Mouse (Mus musculus) embryonic facial prominence, embryonic 11.5 days (tissue): ENCODE measurements around the gene Cyren. TPM values are rescaled to one million over a fixed set of nuclear protein-coding genes. Genes with fewer than 3 reads are reported as not detected.

Experiments used
- ATAC-seq: fragments of 200-750 bp; cut with Nextera tagmentation; replicated peaks from 2 replicates; pipeline ENCODE4 v1.8.0; 2017; ENCODE audit warnings: low read depth; ENCODE audit not compliant: insufficient number of reproducible peaks, low FRiP score, low TSS enrichment
- DNase-seq: peaks from one replicate; pipeline ENCODE4 v3.0.0-alpha.2; 2015; ENCODE audit warnings: low spot score
- H3K27ac ChIP-seq: fragments of 300-500 bp; sonication (generic); replicated peaks from 2 replicates; pipeline ENCODE4 v1.5.1; 2014; ENCODE audit warnings: mild to moderate bottlenecking, low read depth, low read length, control low read depth
- H3K27me3 ChIP-seq: fragments of 300-500 bp; sonication (generic); 2 replicates; pipeline ENCODE4 v1.6.1; 2014; ENCODE audit warnings: mild to moderate bottlenecking, low read length, moderate library complexity, mixed read lengths; ENCODE audit not compliant: control insufficient read depth, insufficient read depth
- H3K36me3 ChIP-seq: fragments of 300-500 bp; sonication (generic); replicated peaks from 2 replicates; pipeline ENCODE4 v1.6.1; 2014; ENCODE audit warnings: low read depth, mild to moderate bottlenecking, low read length, moderate library complexity, mixed read lengths; ENCODE audit not compliant: control insufficient read depth, insufficient read depth
- H3K4me1 ChIP-seq: fragments of 300-500 bp; sonication (generic); 2 replicates; pipeline ENCODE4 v1.6.1; 2014; ENCODE audit warnings: low read length, mixed read lengths; ENCODE audit not compliant: control insufficient read depth, insufficient read depth
- H3K4me2 ChIP-seq: fragments of 300-500 bp; sonication (generic); 2 replicates; pipeline ENCODE4 v1.6.1; 2014; ENCODE audit warnings: low read depth, mild to moderate bottlenecking, control low read depth, low read length, moderate library complexity
- H3K4me3 ChIP-seq: fragments of 300-500 bp; sonication (generic); 2 replicates; pipeline ENCODE4 v1.5.1; 2014; ENCODE audit warnings: low read depth, low read length, control low read depth
- H3K9ac ChIP-seq: fragments of 300-500 bp; sonication (generic); replicated peaks from 2 replicates; pipeline ENCODE4 v1.6.1; 2014; ENCODE audit warnings: mild to moderate bottlenecking, control low read depth, low read length
- H3K9me3 ChIP-seq: fragments of 300-500 bp; sonication (generic); replicated peaks from 2 replicates; pipeline ENCODE4 v1.6.1; 2016; ENCODE audit warnings: mild to moderate bottlenecking, low read length, inconsistent platforms, mixed read lengths; ENCODE audit not compliant: control insufficient read depth
- WGBS: fragments of 180-500 bp; shearing (Covaris S2); extraction: QIAGEN DNeasy Blood & Tissue Kit; methylation state at CpG from one replicate; pipeline ENCODE4 v1.1.7; 2014; 5-methylcytosine and 5-hydroxymethylcytosine counted together
- polyA plus RNA-seq: library from polyadenylated mRNA; unstranded; fragments of >200 nt; fragmentation: Nextera tagmentation; extraction: Ambion mirVana; gene quantifications from 2 replicates; pipeline ENCODE4 v1.2.1, GENCODE M21; 2014

Cyren gene
- polyA plus RNA-seq, 1 experiment from 2014 or later, result 10.9 TPM

DNA sequence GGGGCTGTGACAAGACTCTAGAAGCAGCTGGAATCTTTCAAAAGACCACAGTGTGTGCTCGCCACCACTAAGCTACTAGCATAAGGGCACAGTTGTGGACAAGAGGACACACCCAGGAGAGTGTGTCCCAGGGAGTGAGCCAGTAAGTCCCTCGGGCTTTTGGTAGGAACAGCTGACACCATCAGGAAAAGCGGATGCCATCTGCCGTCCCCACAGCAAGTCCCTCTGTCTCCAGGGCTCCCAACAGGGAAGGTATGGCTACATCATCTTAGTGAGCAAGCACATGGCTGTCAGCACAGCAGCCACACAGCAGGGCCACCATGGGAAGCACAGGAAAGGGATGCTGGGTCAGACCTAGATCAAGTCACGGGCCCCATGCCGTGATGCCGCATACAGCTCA, 17.7 kb upstream of the Cyren start:
- peaks cover 8% of the 10 kb centered on the region; the same call in 1 of the 2 replicates for H3K36me3 ChIP-seq
- no peak overlapping the region for H3K27ac ChIP-seq

DNA sequence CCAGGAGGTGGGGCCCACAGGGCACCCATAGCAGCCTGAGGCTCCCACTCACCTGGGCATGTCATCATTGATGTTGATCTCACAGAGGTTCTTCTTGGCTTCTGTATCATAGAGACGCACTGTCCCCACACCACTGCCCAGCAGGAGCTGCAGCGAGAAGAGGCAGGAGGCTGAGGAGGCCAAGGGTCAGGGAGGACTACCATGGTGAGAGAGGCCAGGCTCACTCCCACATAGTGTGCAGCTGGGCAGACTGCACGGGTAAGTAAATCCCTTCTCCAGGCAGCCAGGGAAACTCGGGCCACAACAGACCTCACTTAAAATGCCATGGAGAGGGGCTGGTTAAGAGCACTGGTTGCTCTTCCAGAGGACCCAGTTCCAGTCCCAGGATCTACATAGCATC, 11.3 kb upstream of the Cyren start:
- ATAC-seq, result no peak
- WGBS, result 73% methylated on average over 4 of the region's 4 CpGs
- no peak for DNase-seq
- H3K4me1 ChIP-seq, result no peaks in the 10 kb centered on the region
- H3K9me3 ChIP-seq, result no peaks in the 10 kb centered on the region
- no peaks in the 10 kb centered on the region for H3K27me3 ChIP-seq
- H3K9ac ChIP-seq, result no peak overlapping the region
- peaks cover 8% of the 10 kb centered on the region; the same call in 1 of the 2 replicates for H3K36me3 ChIP-seq
- no peak overlapping the region for H3K4me2 ChIP-seq
- H3K4me3 ChIP-seq, result no peak overlapping the region
- no peak overlapping the region for H3K27ac ChIP-seq

More for the DNA sequence above, 17.7 kb upstream of the Cyren start:
- no peaks in the 10 kb centered on the region for H3K9me3 ChIP-seq
- WGBS, result 84% methylated on average over 7 of the region's 7 CpGs
- H3K4me3 ChIP-seq, result no peak overlapping the region
- no peaks in the 10 kb centered on the region for H3K27me3 ChIP-seq
- no peak overlapping the region for H3K9ac ChIP-seq
- H3K4me2 ChIP-seq, result no peak overlapping the region
- ATAC-seq (0 out of 2 replicates have a peak, but pooled peaks have one; percentile 37), DNase-seq (no peak)
- no peaks in the 10 kb centered on the region for H3K4me1 ChIP-seq

DNA sequence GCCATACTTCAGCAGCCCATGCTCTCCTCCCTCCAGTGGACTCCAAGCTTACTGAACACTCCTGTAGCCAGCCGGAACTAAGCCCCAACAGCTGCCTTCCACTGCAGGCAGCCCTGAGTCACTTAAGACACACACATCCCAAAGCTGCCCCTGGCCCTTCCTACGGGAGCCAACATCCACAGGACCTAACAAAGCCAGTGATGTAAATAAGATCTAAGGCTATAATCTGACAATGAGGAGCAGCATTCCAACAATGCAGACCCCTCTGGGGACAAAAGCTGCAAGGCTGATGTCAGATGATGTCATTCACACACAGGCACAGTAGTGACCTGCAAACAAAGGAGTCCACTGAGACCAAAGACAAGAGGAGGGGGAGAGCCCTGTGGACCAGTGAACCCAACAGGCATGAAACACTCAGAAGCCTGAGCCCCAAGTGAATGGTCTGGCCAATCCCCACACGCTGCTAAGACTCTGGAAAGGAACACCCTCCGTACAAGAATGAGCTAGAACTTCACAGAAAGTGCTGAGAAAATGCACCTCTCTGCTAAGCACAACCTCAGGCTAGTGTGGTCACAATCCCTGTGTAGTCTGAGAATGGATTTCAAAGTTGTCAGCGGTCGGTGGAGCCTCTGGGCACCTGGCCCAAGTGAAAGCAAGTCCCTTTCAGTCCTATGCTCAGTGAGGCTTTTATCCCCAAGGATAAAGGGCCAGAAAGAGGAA, 9.4 kb upstream of the Cyren start:
- ATAC-seq (peak; percentile 77), DNase-seq (peak; percentile 15)
- H3K4me2 ChIP-seq, result no peak overlapping the region
- 66% methylated on average over 6 of the region's 6 CpGs for WGBS
- no peaks in the 10 kb centered on the region for H3K9me3 ChIP-seq
- no peak overlapping the region for H3K4me3 ChIP-seq
- no peaks in the 10 kb centered on the region for H3K27me3 ChIP-seq
- H3K4me1 ChIP-seq, result no peaks in the 10 kb centered on the region
- H3K9ac ChIP-seq, result no peak overlapping the region
- H3K36me3 ChIP-seq, result peaks cover 8% of the 10 kb centered on the region; the same call in 1 of the 2 replicates
- H3K27ac ChIP-seq, result no peak overlapping the region

GRCm38 (mm10) chr6:34884724-34885123, 6.9 kb upstream of the Cyren start:
- Histone ChIP-seq H3K9ac (no peak overlapping the region), H3K4me1 (no peaks in the 10 kb centered on the region), H3K9me3 (no peaks in the 10 kb centered on the region), H3K27me3 (no peaks in the 10 kb centered on the region), H3K36me3 (peaks cover 2% of the 10 kb centered on the region; the same call in 1 of the 2 replicates), H3K4me3 (no peak overlapping the region), H3K4me2 (no peak overlapping the region), H3K27ac (no peak overlapping the region)
- no peak for DNase-seq
- no peak for ATAC-seq
- WGBS, result 89% methylated on average over 7 of the region's 7 CpGs

DNA sequence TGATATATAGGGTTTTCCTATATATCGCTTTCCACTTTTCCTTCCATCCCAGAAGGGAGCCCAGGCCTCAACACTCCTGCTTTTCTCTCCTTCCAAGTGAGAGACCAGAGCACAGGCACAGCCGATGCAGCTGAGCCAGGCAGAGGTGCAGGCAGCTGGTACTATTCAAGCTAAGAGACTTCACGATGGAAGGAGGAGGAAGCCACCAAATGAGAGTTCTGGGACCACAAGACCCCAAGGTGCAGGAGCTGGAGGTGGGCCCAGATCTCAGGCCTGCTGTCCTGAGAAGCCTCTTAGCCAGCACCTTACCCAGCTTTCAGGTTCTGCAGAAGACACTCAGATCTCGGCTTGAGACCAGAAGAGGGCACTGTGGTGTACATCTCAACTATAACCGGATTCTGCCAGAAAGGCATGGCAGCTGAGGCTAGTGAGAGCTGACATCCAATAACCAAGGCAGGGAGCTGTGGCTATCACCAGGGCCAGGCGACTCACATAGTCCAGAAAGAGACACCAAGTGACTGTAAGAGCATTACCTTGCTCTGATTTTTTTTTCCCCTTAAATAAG, 2.1 kb upstream of the Cyren start:
- Histone ChIP-seq H3K9me3 (no peaks in the 10 kb centered on the region), H3K27ac (no peak overlapping the region), H3K4me1 (no peaks in the 10 kb centered on the region; the same call in 1 of the 2 replicates), H3K4me3 (no peak overlapping the region), H3K36me3 (0 out of 2 replicates have a peak, but pooled peaks cover 2% of the 10 kb centered on the region), H3K4me2 (no peak overlapping the region), H3K27me3 (no peaks in the 10 kb centered on the region), H3K9ac (no peak overlapping the region; the same call in 1 of the 2 replicates)
- ATAC-seq (no peak), DNase-seq (peak; percentile 37)
- WGBS, result 49% methylated on average over 6 of the region's 6 CpGs

DNA sequence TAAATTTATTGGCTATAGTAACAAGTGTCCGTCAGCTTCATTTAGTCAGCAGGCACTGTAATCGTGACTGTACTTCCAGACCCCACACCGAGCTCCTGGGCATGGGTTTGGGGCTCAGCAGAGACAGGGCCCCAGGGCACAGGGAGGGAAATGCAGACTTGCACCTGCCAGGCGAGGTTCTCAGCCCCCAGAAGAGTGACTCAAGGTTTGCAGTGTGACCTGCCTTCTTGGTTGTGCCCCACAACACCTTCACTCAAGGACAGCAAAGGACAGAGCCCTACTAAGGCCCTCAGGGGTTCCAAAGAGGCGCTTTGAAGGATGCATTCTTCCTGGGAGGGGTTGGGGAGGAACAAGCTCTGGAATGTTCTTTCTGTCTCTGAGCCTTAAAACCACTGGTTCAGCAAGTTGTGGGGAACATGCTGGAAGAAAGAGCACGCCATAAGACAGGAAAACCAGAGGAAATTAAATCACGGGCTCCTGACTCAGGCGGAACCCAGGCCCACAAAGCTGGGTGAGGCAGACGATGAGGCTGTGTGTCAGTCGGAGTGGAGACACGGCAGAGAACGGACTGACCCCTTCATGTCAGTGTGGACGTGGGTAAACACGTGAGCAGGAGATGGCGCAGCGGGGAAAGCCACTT, 1.4 kb upstream of the Cyren start:
- no peak for ATAC-seq
- Histone ChIP-seq H3K9ac (no peak overlapping the region), H3K36me3 (0 out of 2 replicates have a peak, but pooled peaks cover 2% of the 10 kb centered on the region), H3K4me1 (no peaks in the 10 kb centered on the region; the same call in 1 of the 2 replicates), H3K9me3 (no peaks in the 10 kb centered on the region), H3K4me3 (no peak overlapping the region), H3K27ac (no peak overlapping the region), H3K4me2 (no peak overlapping the region), H3K27me3 (no peaks in the 10 kb centered on the region)
- WGBS, result 83% methylated on average over 16 of the region's 16 CpGs
- no peak for DNase-seq

DNA sequence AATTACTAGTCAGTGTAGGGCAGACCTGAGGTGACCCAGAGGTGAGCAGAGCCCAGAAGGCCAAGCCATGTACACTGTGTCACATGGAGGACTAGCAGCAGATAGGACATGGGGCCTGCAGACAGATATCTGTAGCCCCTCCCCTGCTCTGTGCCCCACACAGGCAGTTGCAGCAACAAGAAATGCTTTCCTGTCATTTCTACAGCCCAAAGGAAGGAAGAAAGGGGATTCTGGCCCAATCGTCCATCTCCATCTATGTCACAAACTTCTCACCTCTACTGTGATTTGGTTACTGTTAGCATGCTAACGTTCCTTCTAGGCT, 1.1 kb downstream of the Cyren start:
- Histone ChIP-seq H3K9ac (peak overlapping the region; percentile 90), H3K36me3 (no peaks in the 10 kb centered on the region), H3K4me2 (peak overlapping the region; percentile 67), H3K9me3 (no peaks in the 10 kb centered on the region), H3K4me3 (peak overlapping the region; percentile 75), H3K4me1 (no peaks in the 10 kb centered on the region; the same call in 1 of the 2 replicates), H3K27me3 (no peaks in the 10 kb centered on the region), H3K27ac (no peak overlapping the region)
- DNase-seq (no peak), ATAC-seq (no peak)
- 47% methylated on average over 2 of the region's 2 CpGs for WGBS
